Mouse (Mus musculus) liver, embryonic 14.5 days (tissue): ENCODE measurements at regions not wholly inside any gene's neighbourhood (a gene's known extent, or its start where the extent isn't known, plus 50 kb on each side); places are given as distances from the start of the nearest gene placed in this dataset.

Experiments used
- CTCF ChIP-seq: IDR thresholded peaks from 2 replicates; pipeline ENCODE4 v1.5.1; 2016; ENCODE audit warnings: antibody characterized with exemption, low read depth, control low read depth
- EP300 ChIP-seq: IDR thresholded peaks from 2 replicates; pipeline ENCODE4 v1.6.1; 2016; ENCODE audit warnings: antibody characterized with exemption, low read depth

GRCm38 (mm10) chr12:16438717-16439116 lies 172.0 kb downstream of the Lpin1 start:
- TF ChIP-seq CTCF (no peak), EP300 (no peak)
